Mouse (Mus musculus) heart, embryonic 11.5 days (tissue): ENCODE results near the gene Chchd6. TPM values are rescaled to one million over a fixed set of nuclear protein-coding genes. Genes with fewer than 3 reads are reported as not detected.

Experiments used
- ATAC-seq: fragments of 200-750 bp; cut with Nextera tagmentation; replicated peaks from 2 replicates; pipeline ENCODE4 v1.8.0; 2017; ENCODE audit warnings: moderate library complexity; ENCODE audit not compliant: insufficient number of reproducible peaks, low FRiP score, low TSS enrichment
- H3K27ac ChIP-seq: fragments of 300-500 bp; sonication (generic); 2 replicates; pipeline ENCODE4 v1.5.1; 2014; ENCODE audit warnings: mild to moderate bottlenecking, low read depth, low read length
- H3K27me3 ChIP-seq: fragments of 300-500 bp; sonication (generic); 2 replicates; pipeline ENCODE4 v1.6.1; 2014; ENCODE audit warnings: mild to moderate bottlenecking, low read length, mixed read lengths; ENCODE audit not compliant: control insufficient read depth, insufficient read depth
- H3K36me3 ChIP-seq: fragments of 300-500 bp; sonication (generic); 2 replicates; pipeline ENCODE4 v1.6.1; 2014; ENCODE audit warnings: mild to moderate bottlenecking, low read length, moderate library complexity, mixed read lengths; ENCODE audit not compliant: control insufficient read depth, insufficient read depth
- H3K4me1 ChIP-seq: fragments of 300-500 bp; sonication (generic); 2 replicates; pipeline ENCODE4 v1.6.1; 2014; ENCODE audit warnings: low read length; ENCODE audit not compliant: control insufficient read depth, insufficient read depth
- H3K4me2 ChIP-seq: fragments of 300-500 bp; sonication (generic); 2 replicates; pipeline ENCODE4 v1.6.1; 2014; ENCODE audit warnings: mild to moderate bottlenecking, moderate library complexity
- H3K4me3 ChIP-seq: fragments of 300-500 bp; sonication (generic); 2 replicates; pipeline ENCODE4 v1.5.1; 2014; ENCODE audit warnings: low read depth, low read length
- H3K9ac ChIP-seq: fragments of 300-500 bp; sonication (generic); 2 replicates; pipeline ENCODE4 v1.6.1; 2014; ENCODE audit warnings: mild to moderate bottlenecking, low read depth, low read length, moderate library complexity
- H3K9me3 ChIP-seq: fragments of 300-500 bp; sonication (generic); replicated peaks from 2 replicates; pipeline ENCODE4 v1.6.1; 2016; ENCODE audit warnings: low read length; ENCODE audit not compliant: control insufficient read depth
- WGBS: fragments of 180-500 bp; shearing (Covaris S2); extraction: QIAGEN DNeasy Blood & Tissue Kit; methylation state at CpG from one replicate; pipeline ENCODE4 v1.1.7; 2014; ENCODE audit not compliant: insufficient replicate concordance; 5-methylcytosine and 5-hydroxymethylcytosine counted together
- polyA plus RNA-seq: library from polyadenylated mRNA; unstranded; fragments of >200 nt; fragmentation: Nextera tagmentation; extraction: Ambion mirVana; gene quantifications from 2 replicates; pipeline ENCODE4 v1.2.1, GENCODE M21; 2014

Gene Chchd6
- 45.5 and 45.9 TPM in 2 replicates for polyA plus RNA-seq

DNA sequence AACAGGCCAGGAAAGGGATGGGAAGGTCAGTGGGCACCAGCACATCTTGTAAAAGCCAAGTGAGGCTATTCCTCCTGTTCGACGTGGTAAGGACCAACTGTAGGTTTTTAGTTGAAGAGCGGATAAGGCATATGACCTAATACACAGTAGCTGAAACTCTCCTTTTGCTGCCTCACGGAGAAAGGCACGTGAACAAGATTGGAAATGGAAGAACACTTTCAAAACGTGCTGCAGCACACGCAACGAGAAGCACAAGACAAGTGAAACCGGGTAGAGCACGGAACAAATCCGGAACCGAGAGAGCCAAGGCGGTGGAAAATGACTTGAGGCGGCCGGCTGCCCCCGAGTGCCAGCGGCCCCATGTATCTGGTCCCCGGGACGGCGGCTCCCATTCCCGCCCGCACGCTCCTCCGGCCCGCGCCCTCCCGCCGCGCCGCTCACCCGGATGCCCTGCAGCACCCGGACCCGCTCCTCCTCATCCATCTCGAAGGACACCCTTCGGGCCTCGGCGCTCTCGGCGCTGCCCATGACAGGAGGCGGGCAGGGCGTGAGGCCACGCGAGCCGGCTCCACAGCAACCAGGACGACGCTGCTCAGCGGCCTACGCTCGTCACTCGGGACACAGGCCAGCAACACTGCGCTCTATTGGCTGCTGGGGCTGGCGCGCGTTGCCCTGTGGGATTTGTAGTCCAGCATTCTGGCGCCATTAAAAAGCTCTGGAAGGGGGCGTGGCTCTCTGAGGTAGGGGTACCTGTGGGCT lies at the start of gene Chchd6:
Gene Chchd6 (minus strand): TSS at position 635 of the 759 bp plus-strand sequence.
- H3K4me2 ChIP-seq: peak within 1 kb of the TSS; percentile 81
- ATAC-seq: peak; percentile 100
- 0 out of 2 replicates have a peak, but pooled peaks cover 3% of the 10 kb centered on the region for H3K9me3 ChIP-seq
- no peaks in the 10 kb centered on the region for H3K27me3 ChIP-seq
- WGBS: under 1% methylated on average over 56 of the region's 56 CpGs
- peaks cover 4% of the 10 kb centered on the region; the same call in 1 of the 2 replicates for H3K4me1 ChIP-seq
- H3K36me3 ChIP-seq: no peaks in the 10 kb centered on the region
- H3K4me3 ChIP-seq: peak within 1 kb of the TSS; percentile 63
- H3K9ac ChIP-seq: peak within 1 kb of the TSS; percentile 71
- no peak within 1 kb of the TSS for H3K27ac ChIP-seq

DNA sequence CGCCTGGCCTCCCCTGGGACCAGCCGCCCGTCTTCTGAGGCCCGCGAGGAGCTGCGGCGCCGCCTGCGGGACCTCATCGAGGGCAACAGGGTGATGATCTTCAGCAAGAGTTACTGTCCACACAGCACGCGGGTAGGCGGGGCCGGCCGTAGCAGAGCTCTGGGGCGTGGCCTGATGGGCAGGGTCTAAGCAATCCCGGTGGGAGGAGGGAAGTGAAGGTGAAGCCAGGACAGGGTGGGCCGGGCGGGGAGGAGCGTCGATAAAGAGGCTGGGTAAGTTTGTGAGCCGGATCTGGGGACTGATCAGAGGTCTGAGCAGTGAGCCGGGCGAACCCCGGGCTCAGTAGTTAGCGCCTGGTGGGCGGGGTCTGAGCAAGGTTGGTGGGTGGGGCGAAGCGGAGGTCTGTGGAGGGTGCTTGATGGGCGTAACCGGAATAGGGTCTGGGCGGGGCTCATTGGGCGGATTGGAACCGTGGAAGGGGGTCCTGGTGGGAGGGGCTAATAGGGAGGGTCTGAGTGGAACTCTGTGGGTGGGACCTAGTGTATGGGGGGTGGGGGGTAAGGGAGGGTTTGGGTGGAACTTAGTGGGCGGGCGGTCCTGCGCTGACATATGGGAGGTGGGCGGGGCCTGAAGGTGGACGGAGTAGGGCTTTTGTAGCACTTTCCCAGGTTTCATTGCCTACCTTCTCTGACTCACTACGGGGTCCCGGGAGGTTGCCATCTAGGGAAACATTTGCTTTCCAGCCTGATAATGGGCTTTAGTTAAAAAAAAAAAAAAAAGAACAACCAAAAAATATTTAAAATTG lies 49.0 kb upstream of the Chchd6 start:
- Histone ChIP-seq H3K4me3 (peak overlapping the region; percentile 70), H3K4me1 (no peaks in the 10 kb centered on the region), H3K27me3 (no peaks in the 10 kb centered on the region), H3K27ac (peak overlapping the region; percentile 89), H3K4me2 (peak overlapping the region; percentile 92), H3K9ac (peak overlapping the region; percentile 72), H3K9me3 (no peaks in the 10 kb centered on the region), H3K36me3 (no peaks in the 10 kb centered on the region)
- WGBS: under 1% methylated on average over 38 of the region's 41 CpGs
- ATAC-seq: peak; percentile 94

DNA sequence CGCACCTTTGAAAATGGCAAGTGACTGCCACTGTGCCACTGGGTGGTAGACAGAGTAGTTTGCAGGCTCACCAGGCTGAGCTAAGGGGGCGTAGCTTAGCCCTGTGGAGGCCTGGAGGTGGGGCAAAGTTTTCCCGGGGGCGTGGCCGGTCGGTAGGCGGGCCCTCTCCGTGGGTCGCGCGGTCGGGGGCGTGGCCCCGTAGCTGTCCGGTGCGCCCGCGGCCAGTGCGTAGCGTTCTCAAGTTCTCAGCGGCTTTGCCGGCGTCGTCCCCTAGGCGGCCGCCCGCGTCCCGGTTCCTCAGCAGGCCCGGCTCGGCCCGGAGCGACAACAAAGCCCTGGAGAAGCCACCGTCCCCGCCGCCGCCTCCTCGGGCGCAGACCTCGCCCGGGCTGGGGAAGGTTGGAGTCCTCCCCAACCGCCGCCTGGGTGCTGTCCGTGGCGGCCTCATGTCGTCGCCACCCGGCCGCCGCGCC lies 48.4 kb upstream of the Chchd6 start, which contains the start of gene Txnrd3:
Gene Txnrd3 (plus strand): TSS at position 191 of the 473 bp plus-strand sequence.
- Histone ChIP-seq H3K9me3 (no peaks in the 10 kb centered on the region), H3K27ac (peak within 1 kb of the TSS; percentile 89), H3K27me3 (no peaks in the 10 kb centered on the region), H3K4me1 (no peaks in the 10 kb centered on the region), H3K9ac (peak within 1 kb of the TSS; percentile 72), H3K36me3 (no peaks in the 10 kb centered on the region), H3K4me3 (peak within 1 kb of the TSS; percentile 70), H3K4me2 (peak within 1 kb of the TSS; percentile 92)
- peak; percentile 90 for ATAC-seq
- WGBS: under 1% methylated on average over 43 of the region's 51 CpGs

DNA sequence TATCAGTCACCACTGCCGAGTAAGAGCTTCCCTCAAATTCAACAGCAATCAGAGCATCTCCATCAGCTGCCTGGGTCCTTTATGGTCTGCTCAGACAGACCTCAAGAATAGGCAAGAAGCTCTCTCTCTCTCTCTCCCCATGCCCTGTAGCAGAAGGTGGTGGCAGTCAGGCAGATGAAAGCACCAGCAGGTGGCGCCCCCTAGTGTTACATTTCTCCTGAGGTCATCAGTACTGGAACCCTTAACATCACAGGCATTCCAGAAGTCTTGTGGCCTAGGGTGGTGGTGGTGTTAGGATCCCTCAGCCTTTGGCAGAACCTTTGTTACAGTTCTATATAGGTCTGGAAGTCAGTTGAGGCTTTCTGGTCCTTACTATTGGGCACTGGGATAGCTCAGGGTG lies 43.6 kb upstream of the Chchd6 start:
- 44% methylated on average over 2 of the region's 2 CpGs for WGBS
- Histone ChIP-seq H3K9me3 (no peaks in the 10 kb centered on the region), H3K4me3 (no peak overlapping the region), H3K27me3 (no peaks in the 10 kb centered on the region), H3K36me3 (no peaks in the 10 kb centered on the region), H3K4me1 (peaks cover 7% of the 10 kb centered on the region), H3K9ac (no peak overlapping the region), H3K4me2 (no peak overlapping the region), H3K27ac (no peak overlapping the region)
- ATAC-seq: no peak

DNA sequence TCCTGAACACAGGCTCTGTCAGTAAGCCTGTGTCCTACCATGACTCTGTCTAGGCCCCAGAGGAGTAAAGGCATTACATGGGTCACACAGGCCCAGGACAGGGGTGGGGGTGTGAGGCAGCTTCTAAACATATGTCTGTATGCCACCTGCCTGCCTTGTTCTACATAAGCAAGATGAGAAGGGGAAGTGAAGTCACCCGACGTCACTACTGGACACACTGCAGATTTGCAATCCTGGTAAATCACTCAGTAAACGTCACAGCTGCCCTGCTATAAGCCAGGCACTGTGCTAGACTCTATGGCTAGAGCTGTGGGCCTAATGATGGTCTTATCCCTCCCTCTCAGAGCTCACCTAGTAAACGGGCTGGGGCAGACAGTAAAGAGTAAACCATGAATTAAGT lies 42.5 kb upstream of the Chchd6 start:
- Histone ChIP-seq H3K4me3 (no peak overlapping the region), H3K9ac (no peak overlapping the region), H3K27me3 (0 out of 2 replicates have a peak, but pooled peaks cover 2% of the 10 kb centered on the region), H3K9me3 (no peaks in the 10 kb centered on the region), H3K4me2 (no peak overlapping the region), H3K27ac (no peak overlapping the region), H3K4me1 (peaks cover 8% of the 10 kb centered on the region), H3K36me3 (no peaks in the 10 kb centered on the region)
- 72% methylated on average over 4 of the region's 4 CpGs for WGBS
- no peak for ATAC-seq

DNA sequence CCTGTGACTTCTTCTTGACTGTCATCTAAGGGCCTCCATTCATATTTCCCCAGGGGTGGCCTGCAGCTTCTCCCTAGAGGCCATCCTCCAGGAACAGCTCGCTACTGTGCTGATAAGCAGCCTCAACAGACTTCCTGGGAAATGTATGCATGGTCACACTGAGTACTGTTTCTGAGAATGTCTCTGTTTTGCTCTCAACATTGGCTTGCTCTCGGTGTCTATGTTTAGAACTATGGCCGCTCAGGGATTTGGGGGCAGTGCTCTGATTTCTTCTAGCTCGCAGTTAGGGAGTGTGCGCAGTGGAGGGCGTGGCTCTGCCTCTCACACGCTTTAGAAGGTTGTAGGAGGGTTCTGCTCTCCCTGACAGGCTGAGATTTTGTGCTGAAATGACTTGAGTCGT lies 38.9 kb upstream of the Chchd6 start:
- no peaks in the 10 kb centered on the region for H3K9me3 ChIP-seq
- H3K4me2 ChIP-seq: peak overlapping the region; percentile 22
- peaks cover 6% of the 10 kb centered on the region; the same call in 1 of the 2 replicates for H3K27me3 ChIP-seq
- ATAC-seq: no peak
- peaks cover 8% of the 10 kb centered on the region for H3K4me1 ChIP-seq
- WGBS: 21% methylated on average over 8 of the region's 8 CpGs
- H3K27ac ChIP-seq: no peak overlapping the region
- H3K9ac ChIP-seq: no peak overlapping the region
- no peaks in the 10 kb centered on the region for H3K36me3 ChIP-seq
- H3K4me3 ChIP-seq: no peak overlapping the region

DNA sequence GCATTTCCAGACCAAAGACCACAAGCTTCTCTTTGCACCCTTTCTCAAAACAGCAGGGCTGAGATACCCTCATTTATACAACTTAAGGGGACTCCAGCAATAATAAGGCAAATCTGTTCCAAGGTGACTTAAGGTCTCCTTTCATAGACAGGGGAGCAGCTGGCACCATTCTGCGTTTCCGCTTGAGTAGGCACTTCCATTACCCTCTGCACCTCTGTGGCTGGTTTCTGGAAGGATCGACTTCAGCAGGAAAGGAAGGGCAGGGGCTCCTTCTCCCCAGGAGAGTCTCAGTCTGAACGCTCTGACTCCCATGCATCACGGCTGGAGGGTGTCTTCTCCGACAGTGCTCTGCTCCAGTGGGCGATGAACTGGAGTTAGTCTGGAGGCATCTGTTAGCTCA lies 37.7 kb upstream of the Chchd6 start:
- WGBS: 71% methylated on average over 7 of the region's 7 CpGs
- Histone ChIP-seq H3K36me3 (no peaks in the 10 kb centered on the region), H3K4me3 (no peak overlapping the region), H3K4me1 (peaks cover 8% of the 10 kb centered on the region), H3K4me2 (no peak overlapping the region), H3K9ac (no peak overlapping the region), H3K9me3 (no peaks in the 10 kb centered on the region), H3K27me3 (peaks cover 6% of the 10 kb centered on the region; the same call in 1 of the 2 replicates), H3K27ac (no peak overlapping the region)
- no peak for ATAC-seq

DNA sequence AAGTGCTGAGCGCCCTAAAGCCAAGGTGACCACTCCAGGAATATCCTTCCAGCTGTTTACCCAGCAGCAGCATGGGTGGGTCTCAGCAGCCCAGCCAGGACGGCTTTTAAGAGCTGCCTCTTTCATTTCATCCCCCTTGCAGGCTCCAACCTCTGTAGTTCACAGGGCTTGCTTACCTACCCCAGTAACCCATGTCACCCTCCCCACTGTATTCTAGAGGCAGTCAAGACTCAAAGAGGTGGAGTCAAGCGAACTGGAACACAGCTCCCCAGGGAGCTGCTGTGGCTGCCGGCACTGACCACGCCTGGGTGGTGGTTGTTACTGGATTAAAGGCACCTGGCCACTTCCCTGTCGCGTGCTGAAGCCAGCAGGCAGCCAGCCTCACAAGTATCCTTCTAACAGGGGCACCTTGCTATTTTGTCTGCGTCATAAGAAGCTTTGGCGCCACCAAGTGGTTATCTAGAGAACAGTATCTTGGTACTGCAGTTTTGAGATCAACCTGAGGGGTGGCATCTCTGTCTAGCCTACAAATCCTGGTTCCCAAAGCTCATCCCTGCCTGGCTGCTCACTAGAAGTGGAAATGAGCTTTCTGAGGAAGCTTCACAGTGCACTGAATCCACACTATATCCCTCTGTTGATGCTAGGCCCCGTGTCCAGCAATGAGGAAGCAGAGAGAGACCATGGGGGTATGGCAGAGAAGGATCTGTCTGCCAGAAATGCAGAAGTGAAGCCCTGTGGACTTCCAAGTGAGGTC lies 36.5 kb upstream of the Chchd6 start:
- H3K4me3 ChIP-seq: no peak overlapping the region
- 0 out of 2 replicates have a peak, but pooled peaks have one; percentile 26 for ATAC-seq
- H3K9me3 ChIP-seq: no peaks in the 10 kb centered on the region
- no peak overlapping the region for H3K27ac ChIP-seq
- WGBS: 9% methylated on average over 10 of the region's 10 CpGs
- no peak overlapping the region; the same call in 1 of the 2 replicates for H3K4me2 ChIP-seq
- no peak overlapping the region for H3K9ac ChIP-seq
- no peaks in the 10 kb centered on the region for H3K36me3 ChIP-seq
- peaks cover 8% of the 10 kb centered on the region for H3K4me1 ChIP-seq
- peaks cover 6% of the 10 kb centered on the region; the same call in 1 of the 2 replicates for H3K27me3 ChIP-seq
